18 mouse cellular contexts compared by ENCODE assay signal in genomic region chr8:126395917-126396316, GRCm38 (mm10). TPM values are rescaled to one million over a fixed set of nuclear protein-coding genes. Genes with fewer than 3 reads are reported as not detected.
DNase-seq lines count a peak whose midpoint lies in the region; ATAC-seq and TF ChIP-seq lines count a peak whose summit lies in the region.
"Had no signal": no experiment of that assay in that cellular context is flagged by ENCODE, and none has a peak within 500 bp of the region (broad histone marks: within the 10 kb centered on the region; RNA-seq: fewer than 3 reads in every experiment).

No protein-coding gene starts in this region.

- DNase-seq in embryonic facial prominence, embryonic 11.5 days (ENCODE audit: low spot score) = peak; percentile 2
- no peak for DNase-seq in embryonic facial prominence, embryonic 10.5 days (ENCODE audit: low spot score)
- peak; percentile 25 for DNase-seq in layer of hippocampus, adult 9-11 months
- no peak for DNase-seq in layer of hippocampus, adult 2 months (ENCODE audit: low spot score in 2 of 2)
- peak; percentile 16 for DNase-seq in ZHBTc4 (ENCODE audit: low read depth, low spot score)
- DNase-seq in gastrocnemius, adult 18-20 months (ENCODE audit: low spot score) = no peak
- DNase-seq in thymus, postnatal 14 days = no peak
- DNase-seq: adrenal gland, postnatal 14 days; cerebellum, adult 9-10 months; kidney, adult 9 months; left cerebral cortex, postnatal 4 days; lung, adult 18-20 months; right cerebral cortex, postnatal 4 days had no signal

- no peak for TF ChIP-seq CTCF in layer of hippocampus, adult 2 months (conservative IDR thresholded peaks at IDR 0.05)

- 64% methylated on average over 5 of the region's 5 CpGs for WGBS in embryonic facial prominence, embryonic 11.5 days
- WGBS in embryonic facial prominence, embryonic 10.5 days = 79% methylated on average over 5 of the region's 5 CpGs
- 34% methylated on average over 5 of the region's 5 CpGs for WGBS in midbrain, embryonic 16.5 days

- H3K9me3 ChIP-seq in embryonic facial prominence, embryonic 11.5 days (replicated peaks; ENCODE audit: control insufficient read depth, low read length) = no peaks in the 10 kb centered on the region
- no peaks in the 10 kb centered on the region for H3K9me3 ChIP-seq in embryonic facial prominence, embryonic 10.5 days
- H3K9me3 ChIP-seq in midbrain, embryonic 16.5 days (replicated peaks; ENCODE audit: control insufficient read depth, low read length, poor library complexity, severe bottlenecking) = no peaks in the 10 kb centered on the region
- H3K9me3 ChIP-seq: embryonic facial prominence, embryonic 12.5 days; heart, embryonic 12.5 days had no signal

- no peak overlapping the region for H3K4me3 ChIP-seq in embryonic facial prominence, embryonic 11.5 days (ENCODE audit: low read depth, low read length)
- no peak overlapping the region for H3K4me3 ChIP-seq in embryonic facial prominence, embryonic 10.5 days
- no peak overlapping the region for H3K4me3 ChIP-seq in layer of hippocampus, adult 2 months
- H3K4me3 ChIP-seq in midbrain, embryonic 16.5 days (ENCODE audit: low read depth, low read length) = no peak overlapping the region
- H3K4me3 ChIP-seq: embryonic facial prominence, embryonic 12.5 days; heart, embryonic 12.5 days had no signal

- no peak overlapping the region for H3K9ac ChIP-seq in embryonic facial prominence, embryonic 11.5 days (replicated peaks; ENCODE audit: low read length)
- H3K9ac ChIP-seq in midbrain, embryonic 16.5 days (ENCODE audit: low read depth, low read length) = peak overlapping the region; percentile 16; the same call in 1 of the 2 replicates
- H3K9ac ChIP-seq: embryonic facial prominence, embryonic 12.5 days; heart, embryonic 12.5 days had no signal

- H3K4me1 ChIP-seq in embryonic facial prominence, embryonic 11.5 days (ENCODE audit: control insufficient read depth, insufficient read depth, low read length) = no peaks in the 10 kb centered on the region
- H3K4me1 ChIP-seq in embryonic facial prominence, embryonic 10.5 days = no peaks in the 10 kb centered on the region
- H3K4me1 ChIP-seq in midbrain, embryonic 16.5 days (ENCODE audit: control insufficient read depth, insufficient read depth, low read length) = peaks cover 6% of the 10 kb centered on the region
- H3K4me1 ChIP-seq: embryonic facial prominence, embryonic 12.5 days; heart, embryonic 12.5 days had no signal

- ATAC-seq in embryonic facial prominence, embryonic 11.5 days (replicated peaks; ENCODE audit: insufficient number of reproducible peaks, low FRiP score, low TSS enrichment, low read depth) = no peak
- 0 out of 2 replicates have a peak, but pooled peaks have one; percentile 56 for ATAC-seq in midbrain, embryonic 16.5 days
- ATAC-seq: activated CD4-positive, CD25-positive, alpha-beta regulatory T cell, adult 4 months; inflammation-experienced regulatory T-cells, adult 6 months had no signal

- H3K27ac ChIP-seq in embryonic facial prominence, embryonic 11.5 days (replicated peaks; ENCODE audit: low read depth, low read length) = no peak overlapping the region
- H3K27ac ChIP-seq in embryonic facial prominence, embryonic 10.5 days (replicated peaks) = no peak overlapping the region
- H3K27ac ChIP-seq in layer of hippocampus, adult 2 months = no peak overlapping the region
- 0 out of 2 replicates have a peak overlapping the region, but pooled peaks have one; percentile 34 for H3K27ac ChIP-seq in midbrain, embryonic 16.5 days (ENCODE audit: low read length)
- H3K27ac ChIP-seq: embryonic facial prominence, embryonic 12.5 days had no signal

- no peaks in the 10 kb centered on the region for H3K36me3 ChIP-seq in embryonic facial prominence, embryonic 11.5 days (replicated peaks; ENCODE audit: control insufficient read depth, insufficient read depth, low read depth, low read length)
- H3K36me3 ChIP-seq in embryonic facial prominence, embryonic 10.5 days (replicated peaks) = no peaks in the 10 kb centered on the region
- H3K36me3 ChIP-seq in midbrain, embryonic 16.5 days (ENCODE audit: control insufficient read depth, insufficient read depth, low read length) = no peaks in the 10 kb centered on the region
- H3K36me3 ChIP-seq: embryonic facial prominence, embryonic 12.5 days; heart, embryonic 12.5 days had no signal

- H3K4me2 ChIP-seq in embryonic facial prominence, embryonic 11.5 days (ENCODE audit: low read depth, low read length) = no peak overlapping the region
- no peak overlapping the region for H3K4me2 ChIP-seq in midbrain, embryonic 16.5 days (ENCODE audit: low read length)
- H3K4me2 ChIP-seq: embryonic facial prominence, embryonic 12.5 days; heart, embryonic 12.5 days had no signal

- no peaks in the 10 kb centered on the region for H3K27me3 ChIP-seq in embryonic facial prominence, embryonic 11.5 days (ENCODE audit: control insufficient read depth, insufficient read depth, low read length)
- H3K27me3 ChIP-seq in embryonic facial prominence, embryonic 10.5 days (replicated peaks; ENCODE audit: low read depth, poor library complexity, severe bottlenecking) = no peaks in the 10 kb centered on the region
- no peaks in the 10 kb centered on the region for H3K27me3 ChIP-seq in midbrain, embryonic 16.5 days (ENCODE audit: control insufficient read depth, insufficient read depth, low read depth, low read length)
- H3K27me3 ChIP-seq: embryonic facial prominence, embryonic 12.5 days had no signal

RNA-seq across cellular contexts. Expression of gene Coa6, which starts 26.4 kb away (rescaled TPM):
- 47.8 and 56.5 TPM in 2 replicates for polyA plus RNA-seq in embryonic facial prominence, embryonic 11.5 days (2014; fragmentation: Nextera tagmentation; extraction: Ambion mirVana)
- 43.8 and 46.8 TPM in 2 replicates for polyA plus RNA-seq in embryonic facial prominence, embryonic 10.5 days (2016; fragmentation: Nextera tagmentation; extraction: Ambion mirVana)
- 10 to 100 TPM; 20.6 to 25.6 TPM for total RNA-seq in layer of hippocampus, adult 2 months (2021)
- polyA plus RNA-seq in midbrain, embryonic 16.5 days (2015; fragmentation: Nextera tagmentation; extraction: Ambion mirVana) = 40.8 and 41.0 TPM in 2 replicates
- 10 to 100 TPM; 20.8 to 23.0 TPM for total RNA-seq in gastrocnemius, adult 18-20 months (2021)

Comparison
In these comparisons a context has a peak if more than half of its experiments do, and no peak if none do; other contexts are left out.
1. DNase-seq: peak in embryonic facial prominence, embryonic 11.5 days (single experiment), layer of hippocampus, adult 9-11 months (single experiment) and ZHBTc4 (single experiment); none in embryonic facial prominence, embryonic 10.5 days (single experiment), layer of hippocampus, adult 2 months (0 of 2), gastrocnemius, adult 18-20 months (single experiment) and thymus, postnatal 14 days (single experiment).